Mouse (Mus musculus) right cerebral cortex, postnatal 10 days (tissue): ENCODE data around the gene Taf3.

ENCODE experiments used
- DNase-seq, 2 experiments: peaks; one replicate each; pipeline ENCODE4 v3.0.0; 2021; ENCODE audit warnings: low spot score in 2 of 2

The Taf3 gene

GRCm38 (mm10) chr2:9876621-9877325 lies 171.6 kb downstream of the Taf3 start:
- DNase-seq: no peak

GRCm38 (mm10) chr2:9875676-9876357 lies 172.6 kb downstream of the Taf3 start:
- DNase-seq: no peak

DNA sequence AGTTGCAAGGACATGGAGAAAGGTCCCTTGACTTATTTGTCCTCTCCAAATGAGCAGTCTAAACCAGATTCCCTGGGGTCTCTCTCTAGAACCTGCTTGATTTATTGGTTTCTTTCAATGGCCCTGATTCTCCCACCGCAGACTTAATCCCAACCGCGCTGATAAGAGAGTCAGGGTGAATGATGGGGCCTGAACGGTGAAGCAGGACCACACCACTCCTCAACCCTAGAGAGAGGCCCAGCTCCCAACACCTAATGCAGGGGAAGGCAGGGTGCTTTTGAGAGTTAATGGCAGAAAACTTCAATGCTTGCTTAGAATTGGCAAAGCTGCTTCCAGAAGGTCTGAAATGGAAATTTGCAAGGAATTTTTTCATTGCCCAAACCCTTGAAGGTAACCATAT lies 173.2 kb downstream of the Taf3 start:
- no peak for DNase-seq

- DNase-seq: no peak
Observed at GRCm38 (mm10) chr2:9874467-9875219, 173.8 kb downstream of the Taf3 start.

DNA sequence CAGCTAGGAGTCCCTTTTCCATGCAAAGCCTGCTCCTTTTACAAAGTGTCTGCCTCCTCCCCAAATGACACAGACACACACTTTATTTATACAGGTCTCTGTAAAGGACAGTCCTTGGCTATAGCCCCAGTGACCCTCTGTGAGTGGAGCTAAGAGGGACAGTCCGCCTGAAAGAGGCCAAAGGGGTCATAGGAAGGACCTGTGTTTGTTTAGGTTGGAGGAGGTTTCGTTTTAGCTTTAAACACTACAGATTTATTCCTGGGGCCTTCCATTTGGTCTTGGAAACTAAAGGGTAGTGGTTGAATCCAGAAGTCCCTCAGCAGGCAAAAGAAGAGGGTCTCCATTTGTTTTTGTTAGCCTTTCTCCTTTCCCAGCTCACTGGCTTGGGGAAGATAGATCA lies 174.6 kb downstream of the Taf3 start:
- no peak for DNase-seq

GRCm38 (mm10) chr2:9872682-9873081 lies 175.7 kb downstream of the Taf3 start:
- no peak for DNase-seq

GRCm38 (mm10) chr2:9871798-9872197 lies 176.6 kb downstream of the Taf3 start:
- no peak for DNase-seq

GRCm38 (mm10) chr2:9871141-9871716 lies 177.2 kb downstream of the Taf3 start:
- no peak for DNase-seq

GRCm38 (mm10) chr2:9867092-9867825 lies 181.1 kb downstream of the Taf3 start:
- DNase-seq: no peak
